Mouse (Mus musculus) right cerebral cortex, adult 18-20 months (tissue): ENCODE data around the gene Arhgdib.
A peak's percentile ranks its signal among the peaks of the same experiment; 100 is the strongest.

Experiments
- DNase-seq: peaks from one replicate; pipeline ENCODE4 v3.0.0; 2022; ENCODE audit warnings: mixed read lengths

Gene Arhgdib

GRCm38 (mm10) chr6:136883961-136884360 is 57.7 kb downstream of the Arhgdib start:
- DNase-seq, result no peak

DNA sequence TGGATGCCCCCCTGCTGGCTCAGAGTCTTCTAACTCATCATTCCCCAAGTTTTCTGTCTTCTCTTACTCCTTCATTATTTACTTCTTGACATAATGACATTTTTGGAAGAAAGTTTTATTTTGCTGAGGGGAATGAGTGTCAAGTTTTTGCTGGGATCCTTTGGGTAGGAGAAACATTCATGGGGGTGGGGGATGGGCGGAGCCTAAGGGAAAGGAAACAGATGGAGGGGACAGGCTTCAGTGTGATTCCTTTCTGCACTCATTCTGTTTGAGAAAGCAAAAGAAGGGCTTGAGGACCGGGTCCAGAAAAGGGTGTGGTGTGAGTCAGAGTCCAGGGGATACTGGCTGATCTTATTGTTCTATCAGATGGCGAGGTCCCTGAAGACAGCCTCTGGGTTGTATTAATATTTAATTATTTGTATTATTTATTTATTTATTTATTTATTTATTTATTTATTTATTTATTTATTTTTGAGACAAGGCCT is 58.2 kb downstream of the Arhgdib start:
- DNase-seq, result no peak

GRCm38 (mm10) chr6:136881678-136882077 is 60.0 kb downstream of the Arhgdib start:
- no peak for DNase-seq

DNA sequence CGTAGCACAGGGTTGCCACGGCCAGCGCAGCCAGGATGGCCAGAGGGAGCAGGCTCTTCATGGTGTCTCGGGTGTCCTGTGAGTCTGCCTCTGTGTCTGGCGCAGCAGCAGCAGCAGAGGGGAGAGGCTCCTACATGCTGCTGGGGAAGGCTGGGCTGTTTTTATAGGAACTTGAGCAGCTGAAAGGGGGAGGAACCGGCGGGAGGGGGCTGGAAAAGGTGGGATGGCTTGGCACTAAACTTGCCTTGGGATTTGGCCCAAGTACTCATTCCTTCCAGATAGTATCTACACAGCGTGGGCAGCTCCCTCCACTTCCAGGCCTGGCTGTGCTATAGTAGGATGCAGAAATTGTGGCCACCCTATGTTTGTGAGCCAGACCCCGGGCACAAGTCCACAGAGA is 66.0 kb downstream of the Arhgdib start, which contains the start of gene Mgp:
TSS of gene Mgp (minus strand) at position 154 of the 400 bp plus-strand sequence.
- DNase-seq, result peak; percentile 67

- DNase-seq, result peak; percentile 53
These were observed 67.1 kb downstream of the Arhgdib start for GRCm38 (mm10) chr6:136874599-136874998.
